Mouse (Mus musculus) CH12.LX (cell line): ENCODE measurements around the gene Cit. TPM values are rescaled to one million over a fixed set of nuclear protein-coding genes. Genes with fewer than 3 reads are reported as not detected.

ENCODE experiments used
- DNase-seq: peaks from one replicate; pipeline ENCODE4 v3.0.0-alpha.2; 2013; ENCODE audit errors: extremely low read depth
- H3K27ac ChIP-seq: 2 replicates; pipeline ENCODE4 v1.5.1; 2012; ENCODE audit warnings: low read depth, mild to moderate bottlenecking, control low read depth, moderate library complexity; ENCODE audit not compliant: insufficient read depth
- H3K27me3 ChIP-seq: replicated peaks from 2 replicates; pipeline ENCODE3; 2012; ENCODE audit warnings: inconsistent platforms
- H3K36me3 ChIP-seq, 2 experiments: replicated peaks in 1 of 2; 2 replicates each; pipeline versions ENCODE3 to v1.6.1; 2012; ENCODE audit warnings: inconsistent platforms in 1 of 2, low read length in 1 of 2, mild to moderate bottlenecking in 1 of 2, mixed read lengths in 1 of 2, moderate library complexity in 1 of 2; ENCODE audit not compliant: control insufficient read depth in 1 of 2, insufficient read depth in 1 of 2
- H3K4me1 ChIP-seq, 2 experiments: 2 replicates each; pipeline ENCODE4 v1.6.1; 2012; ENCODE audit warnings: inconsistent platforms in 1 of 2, moderate library complexity in 1 of 2; ENCODE audit not compliant: insufficient read depth in 2 of 2, control insufficient read depth in 1 of 2
- H3K4me2 ChIP-seq: 2 replicates; pipeline ENCODE4 v1.6.1; 2012; ENCODE audit warnings: low read depth, mild to moderate bottlenecking, control low read depth; ENCODE audit not compliant: poor library complexity, insufficient read depth, severe bottlenecking
- H3K4me3 ChIP-seq, 3 experiments: fragments of 150-350 bp in 1 of 3; sonication (generic) in 1 of 3; replicated peaks in 1 of 3; 2 replicates each; pipeline versions ENCODE3 to v1.5.1; 2011 to 2012; ENCODE audit warnings: low read depth in 2 of 3, low read length in 2 of 3, mild to moderate bottlenecking in 2 of 3, moderate library complexity in 2 of 3, control low read depth in 1 of 3, improper control_type of control experiment in 1 of 3, inconsistent platforms in 1 of 3, mixed read lengths in 1 of 3; ENCODE audit not compliant: poor library complexity in 1 of 3
- H3K79me2 ChIP-seq: replicated peaks from 2 replicates; pipeline ENCODE4 v1.6.1; 2012; ENCODE audit warnings: mild to moderate bottlenecking, moderate library complexity; ENCODE audit not compliant: control insufficient read depth, poor library complexity, insufficient read depth, severe bottlenecking; ENCODE audit errors: extremely low read depth
- H3K9ac ChIP-seq: 2 replicates; pipeline ENCODE4 v1.6.1; 2012; ENCODE audit warnings: low read depth, mild to moderate bottlenecking, control low read depth, moderate library complexity; ENCODE audit not compliant: insufficient read depth
- H3K9me3 ChIP-seq: replicated peaks from 2 replicates; pipeline ENCODE3; 2012; ENCODE audit warnings: low read length, inconsistent platforms, mixed read lengths
- CHD2 ChIP-seq: IDR thresholded peaks from 2 replicates; pipeline ENCODE4 v1.6.1; 2011; ENCODE audit warnings: low read length, improper control_type of control experiment
- CTCF ChIP-seq, 2 experiments: IDR thresholded peaks in 1 of 2; conservative IDR thresholded peaks in 1 of 2; 2 replicates each; pipeline ENCODE4 v1.5.1; 2011 to 2012; ENCODE audit warnings: low read depth in 2 of 2, low read length in 2 of 2, improper control_type of control experiment in 1 of 2, inconsistent platforms in 1 of 2, mild to moderate bottlenecking in 1 of 2, moderate library complexity in 1 of 2
- E2F4 ChIP-seq: IDR thresholded peaks from 2 replicates; pipeline ENCODE4 v1.6.1; 2011; ENCODE audit warnings: low read depth, low read length, improper control_type of control experiment; ENCODE audit not compliant: insufficient replicate concordance
- ELF1 ChIP-seq: IDR thresholded peaks from 2 replicates; pipeline ENCODE4 v1.6.1; 2014; ENCODE audit warnings: low read depth, mild to moderate bottlenecking, inconsistent platforms, low read length, improper control_type of control experiment
- EP300 ChIP-seq: IDR thresholded peaks from 2 replicates; pipeline ENCODE4 v1.6.1; 2011; ENCODE audit warnings: low read length, improper control_type of control experiment
- ETS1 ChIP-seq: conservative IDR thresholded peaks from 2 replicates; pipeline ENCODE4 v1.6.1; 2012; ENCODE audit warnings: low read depth, mild to moderate bottlenecking, inconsistent platforms, low read length, improper control_type of control experiment, moderate library complexity
- IRF4 ChIP-seq: IDR thresholded peaks from 2 replicates; pipeline ENCODE4 v1.6.1; 2014; ENCODE audit warnings: low read depth, mild to moderate bottlenecking, inconsistent platforms, low read length, improper control_type of control experiment
- JUND ChIP-seq: conservative IDR thresholded peaks from 2 replicates; pipeline ENCODE4 v1.6.1; 2011; ENCODE audit warnings: low read depth, low read length, improper control_type of control experiment
- KAT2A ChIP-seq: IDR thresholded peaks from 2 replicates; pipeline ENCODE4 v1.6.1; 2012; ENCODE audit warnings: low read length, improper control_type of control experiment, inconsistent platforms; ENCODE audit not compliant: insufficient replicate concordance
- MEF2A ChIP-seq: IDR thresholded peaks from 2 replicates; pipeline ENCODE4 v1.6.1; 2014; ENCODE audit warnings: low read depth, mild to moderate bottlenecking, inconsistent platforms, low read length, improper control_type of control experiment, borderline replicate concordance
- MXI1 ChIP-seq: IDR thresholded peaks from 2 replicates; pipeline ENCODE4 v1.6.1; 2011; ENCODE audit warnings: mild to moderate bottlenecking, low read depth, low read length, improper control_type of control experiment
- NELFE ChIP-seq: IDR thresholded peaks from 2 replicates; pipeline ENCODE4 v1.6.1; 2011; ENCODE audit warnings: low read depth, low read length, improper control_type of control experiment
- NRF1 ChIP-seq: IDR thresholded peaks from 2 replicates; pipeline ENCODE4 v1.6.1; 2014; ENCODE audit warnings: low read depth, mild to moderate bottlenecking, inconsistent platforms, low read length, improper control_type of control experiment, moderate library complexity
- RAD21 ChIP-seq: IDR thresholded peaks from 2 replicates; pipeline ENCODE4 v1.6.1; 2011; ENCODE audit warnings: low read depth, mild to moderate bottlenecking, low read length, improper control_type of control experiment, moderate library complexity
- RCOR1 ChIP-seq: conservative IDR thresholded peaks from 2 replicates; pipeline ENCODE4 v1.6.1; 2012; ENCODE audit warnings: low read depth, mild to moderate bottlenecking, inconsistent platforms, low read length, improper control_type of control experiment
- SMC3 ChIP-seq: IDR thresholded peaks from 2 replicates; pipeline ENCODE4 v1.6.1; 2011; ENCODE audit warnings: low read depth, low read length, improper control_type of control experiment
- USF1 ChIP-seq: IDR thresholded peaks from 2 replicates; pipeline ENCODE4 v1.6.1; 2014; ENCODE audit warnings: low read depth, mild to moderate bottlenecking, inconsistent platforms, low read length, improper control_type of control experiment
- USF2 ChIP-seq: conservative IDR thresholded peaks from 2 replicates; pipeline ENCODE4 v1.6.1; 2011; ENCODE audit warnings: low read depth, low read length, improper control_type of control experiment
- ZC3H11A ChIP-seq: IDR thresholded peaks from 2 replicates; pipeline ENCODE4 v1.6.1; 2012; ENCODE audit warnings: low read depth, mild to moderate bottlenecking, inconsistent platforms, low read length, improper control_type of control experiment
- ZMIZ1 ChIP-seq: IDR thresholded peaks from 2 replicates; pipeline ENCODE4 v1.6.1; 2012; ENCODE audit warnings: low read depth, mild to moderate bottlenecking, inconsistent platforms, low read length, improper control_type of control experiment
- ZNF384 ChIP-seq: IDR thresholded peaks from 2 replicates; pipeline ENCODE4 v1.6.1; 2012; ENCODE audit warnings: low read depth, low read length, improper control_type of control experiment, inconsistent platforms
- dilution Hi-C: fragments of 300-500 bp; cut with MboI; formaldehyde crosslinking; loops from 2 replicates; pipeline ENCODE4 v1.14.3; 2020; ENCODE audit warnings: low sequenced_read_pairs; ENCODE audit not compliant: extremely low pct_unique_long_range_greater_than_20kb, extremely low pct_ligation_motif_present
- in situ Hi-C: fragments of 300-500 bp; cut with MboI; formaldehyde crosslinking; loops from 3 replicates; pipeline ENCODE4 v1.14.3; 2019; ENCODE audit warnings: low sequenced_read_pairs, low pct_ligation_motif_present, low pct_unique_long_range_greater_than_20kb, mixed read lengths
- polyA plus RNA-seq: library from polyadenylated mRNA; unstranded; fragments of >175 nt; gene quantifications from 2 replicates; pipeline ENCODE4 v1.2.1, GENCODE M21; 2012; ENCODE audit warnings: low read depth; ENCODE audit not compliant: insufficient read length
- total RNA-seq, 2 experiments: library from RNA; depleted of rRNA; stranded (reverse); fragments of 300-350 nt in 1 of 2; fragments of >200 nt in 1 of 2; gene quantifications; 2 replicates each; pipeline ENCODE4 v1.2.3; 2012 to 2014

Cit gene
- total and polyA plus RNA-seq, 3 experiments: 7.0 to 24.9 (median 16.2) TPM

GRCm38 (mm10) chr5:115950936-115951335 is 105.9 kb downstream of the Cit start:
- peaks cover 6% of the 10 kb centered on the region for H3K9me3 ChIP-seq

GRCm38 (mm10) chr5:115953173-115953572 is 108.1 kb downstream of the Cit start:
- in situ Hi-C loops: no loop called here
- H3K27me3 ChIP-seq: no peaks in the 10 kb centered on the region
- H3K9me3 ChIP-seq: peaks cover 13% of the 10 kb centered on the region
- dilution Hi-C loops: no loop called here
- TF ChIP-seq RAD21 (peak; percentile 6), CTCF (conservative IDR thresholded peaks at IDR 0.05 in 1 of 2, IDR thresholded peaks at IDR 0.05 in 1 of 2; ENCODE audit: low read depth in 2 of 2, low read length in 2 of 2) (peak; percentile 39 to 46), ETS1 (no peak), SMC3 (no peak), NRF1 (no peak)
- no peak overlapping the region for H3K4me3 ChIP-seq
- H3K79me2 ChIP-seq: no peaks in the 10 kb centered on the region
- H3K27ac ChIP-seq: no peak overlapping the region
- no peak overlapping the region for H3K9ac ChIP-seq
- H3K4me1 ChIP-seq: no peaks in the 10 kb centered on the region
- DNase-seq: peak; percentile 11
- no peak overlapping the region for H3K4me2 ChIP-seq
- H3K36me3 ChIP-seq: peaks cover 70 to 95% of the 10 kb centered on the region in 2 experiments

More at GRCm38 (mm10) chr5:115950936-115951335, 105.9 kb downstream of the Cit start:
- in situ Hi-C loops (no loop called here), dilution Hi-C loops (no loop called here)
- H3K36me3 ChIP-seq: peaks cover 77 to 97% of the 10 kb centered on the region in 2 experiments
- H3K27ac ChIP-seq: no peak overlapping the region
- H3K9ac ChIP-seq: no peak overlapping the region
- DNase-seq: no peak
- no peaks in the 10 kb centered on the region for H3K79me2 ChIP-seq
- no peak overlapping the region for H3K4me2 ChIP-seq
- TF ChIP-seq USF1 (no peak), CTCF (conservative IDR thresholded peaks at IDR 0.05 in 1 of 2, IDR thresholded peaks at IDR 0.05 in 1 of 2; ENCODE audit: low read depth in 2 of 2, low read length in 2 of 2) (peak; percentile 11 to 13; a peak in 2 of 4 replicates)
- H3K27me3 ChIP-seq: no peaks in the 10 kb centered on the region
- no peaks in the 10 kb centered on the region for H3K4me1 ChIP-seq
- H3K4me3 ChIP-seq: no peak overlapping the region

GRCm38 (mm10) chr5:115954084-115954483 is 109.0 kb downstream of the Cit start:
- dilution Hi-C loops (no loop called here), in situ Hi-C loops (no loop called here)
- Histone ChIP-seq H3K4me3 (no peak overlapping the region), H3K27me3 (no peaks in the 10 kb centered on the region), H3K4me2 (no peak overlapping the region), H3K79me2 (no peaks in the 10 kb centered on the region), H3K4me1 (no peaks in the 10 kb centered on the region), H3K27ac (no peak overlapping the region), H3K9ac (no peak overlapping the region), H3K9me3 (peaks cover 13% of the 10 kb centered on the region), H3K36me3 (peaks cover 65 to 95% of the 10 kb centered on the region in 2 experiments)
- TF ChIP-seq NELFE: no peak
- TF ChIP-seq IRF4: no peak
- no peak for TF ChIP-seq ELF1
- TF ChIP-seq USF2: no peak
- TF ChIP-seq ETS1: no peak
- TF ChIP-seq RCOR1: no peak
- no peak for TF ChIP-seq MXI1
- no peak for TF ChIP-seq ZNF384
- TF ChIP-seq MEF2A: no peak
- no peak for TF ChIP-seq CHD2
- no peak for TF ChIP-seq ZC3H11A
- TF ChIP-seq RAD21: no peak
- no peak for TF ChIP-seq KAT2A
- no peak for TF ChIP-seq EP300
- TF ChIP-seq ZMIZ1: no peak
- TF ChIP-seq NRF1: no peak
- no peak for TF ChIP-seq CTCF (conservative IDR thresholded peaks at IDR 0.05 in 1 of 2, IDR thresholded peaks at IDR 0.05 in 1 of 2; ENCODE audit: low read depth in 2 of 2, low read length in 2 of 2)
- no peak for TF ChIP-seq JUND
- TF ChIP-seq E2F4: no peak
- no peak for DNase-seq
